Mouse (Mus musculus) spleen, adult 2 months (tissue): Measurements from ENCODE around the gene Tmem8.

Experiments used
- CTCF ChIP-seq: fragments of 200-500 bp; IDR thresholded peaks from 2 replicates; pipeline ENCODE4 v1.5.1; 2011; ENCODE audit warnings: mild to moderate bottlenecking, inconsistent platforms; ENCODE audit not compliant: insufficient read depth, insufficient read length, insufficient replicate concordance; ENCODE audit errors: extremely low read depth
- POLR2A ChIP-seq: fragments of 200-500 bp; IDR thresholded peaks from 2 replicates; pipeline ENCODE4 v1.6.1; 2011; ENCODE audit warnings: low read depth, low read length, inconsistent platforms

DNA sequence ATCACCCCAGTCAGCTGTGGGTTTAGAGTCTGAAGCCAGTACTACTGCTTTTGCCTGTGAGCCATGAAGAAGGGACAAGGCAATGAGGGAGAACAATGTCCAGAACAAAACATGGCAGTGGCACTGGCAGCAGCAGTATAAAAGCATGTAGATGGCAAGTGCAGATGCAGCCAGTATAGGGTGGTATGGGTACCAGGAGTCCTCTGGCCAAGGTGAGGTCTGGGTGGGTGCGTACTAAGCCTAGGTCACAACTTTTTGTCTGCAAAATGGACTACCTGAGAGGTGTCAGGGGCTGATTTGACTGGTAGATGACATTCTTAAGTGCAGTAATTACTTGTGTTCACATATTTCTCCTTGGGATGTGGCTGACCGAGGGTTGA lies 24.6 kb downstream of the Tmem8 start:
- TF ChIP-seq CTCF (no peak), POLR2A (no peak)
